Mouse (Mus musculus) thymus, adult 18-20 months (tissue): ENCODE measurements around the gene Dnaic2.

Experiments
- DNase-seq, 2 experiments: peaks; one replicate each; pipeline ENCODE4 v3.0.0; 2022; ENCODE audit warnings: mixed read lengths in 2 of 2

The Dnaic2 gene

GRCm38 (mm10) chr11:114764820-114765818, 37.9 kb downstream of the Dnaic2 start, which contains the start of gene Kif19a:
Kif19a (plus strand) TSS chr11:114765388.
- peak in 1 of 2 experiments; percentile 6 for DNase-seq

GRCm38 (mm10) chr11:114769911-114770310, 42.7 kb downstream of the Dnaic2 start:
- DNase-seq: no peak

- DNase-seq: no peak
These were observed 44.7 kb downstream of the Dnaic2 start for GRCm38 (mm10) chr11:114771896-114772295.

GRCm38 (mm10) chr11:114780076-114780475, 52.9 kb downstream of the Dnaic2 start:
- no peak for DNase-seq

GRCm38 (mm10) chr11:114785892-114786291, 58.7 kb downstream of the Dnaic2 start:
- DNase-seq: no peak

- DNase-seq: no peak
These were observed 59.1 kb downstream of the Dnaic2 start for GRCm38 (mm10) chr11:114786326-114786725.

- no peak for DNase-seq
These were observed 60.4 kb downstream of the Dnaic2 start for GRCm38 (mm10) chr11:114787611-114788010.

GRCm38 (mm10) chr11:114789061-114789714, 62.0 kb downstream of the Dnaic2 start:
- DNase-seq: peak; percentile 21 to 36

- DNase-seq: no peak
These were observed 62.5 kb downstream of the Dnaic2 start for GRCm38 (mm10) chr11:114789716-114790115.

- DNase-seq: no peak
These were observed 63.0 kb downstream of the Dnaic2 start for GRCm38 (mm10) chr11:114790171-114790570.

- no peak for DNase-seq
These were observed 63.6 kb downstream of the Dnaic2 start for GRCm38 (mm10) chr11:114790841-114791240.

GRCm38 (mm10) chr11:114791351-114791889, 64.2 kb downstream of the Dnaic2 start:
- DNase-seq: no peak

GRCm38 (mm10) chr11:114791891-114792411, 64.7 kb downstream of the Dnaic2 start:
- no peak for DNase-seq

GRCm38 (mm10) chr11:114792931-114793494, 65.8 kb downstream of the Dnaic2 start:
- no peak for DNase-seq

GRCm38 (mm10) chr11:114793868-114794545, 66.8 kb downstream of the Dnaic2 start:
- no peak for DNase-seq

- DNase-seq: no peak
These were observed 67.5 kb downstream of the Dnaic2 start for GRCm38 (mm10) chr11:114794691-114795090.

GRCm38 (mm10) chr11:114795231-114795746, 68.1 kb downstream of the Dnaic2 start:
- no peak for DNase-seq

- no peak for DNase-seq
These were observed 68.7 kb downstream of the Dnaic2 start, which contains the start of gene Btbd17 for GRCm38 (mm10) chr11:114795848-114796322. Btbd17 (minus strand) TSS chr11:114795945.

GRCm38 (mm10) chr11:114797176-114797575, 70.0 kb downstream of the Dnaic2 start:
- DNase-seq: no peak

- DNase-seq: no peak
These were observed 70.8 kb downstream of the Dnaic2 start for GRCm38 (mm10) chr11:114797981-114798380.

GRCm38 (mm10) chr11:114798624-114799023, 71.4 kb downstream of the Dnaic2 start, which contains the start of gene Gpr142:
Gpr142 (plus strand) TSS chr11:114798924.
- no peak for DNase-seq

GRCm38 (mm10) chr11:114801906-114802305, 74.7 kb downstream of the Dnaic2 start:
- DNase-seq: no peak
